Mouse (Mus musculus) testis, adult 2 months (tissue): ENCODE data around the gene Slfn4.

Source experiments
- CTCF ChIP-seq: fragments of 200-500 bp; IDR thresholded peaks from 2 replicates; pipeline ENCODE4 v1.5.1; 2012; ENCODE audit warnings: low read depth, mild to moderate bottlenecking, inconsistent platforms, low read length, moderate library complexity; ENCODE audit not compliant: control insufficient read depth, insufficient read depth, insufficient replicate concordance
- POLR2A ChIP-seq: fragments of 200-500 bp; IDR thresholded peaks from 2 replicates; pipeline ENCODE4 v1.6.1; 2012; ENCODE audit warnings: low read depth, mild to moderate bottlenecking, inconsistent platforms, low read length, moderate library complexity; ENCODE audit not compliant: control insufficient read depth

DNA sequence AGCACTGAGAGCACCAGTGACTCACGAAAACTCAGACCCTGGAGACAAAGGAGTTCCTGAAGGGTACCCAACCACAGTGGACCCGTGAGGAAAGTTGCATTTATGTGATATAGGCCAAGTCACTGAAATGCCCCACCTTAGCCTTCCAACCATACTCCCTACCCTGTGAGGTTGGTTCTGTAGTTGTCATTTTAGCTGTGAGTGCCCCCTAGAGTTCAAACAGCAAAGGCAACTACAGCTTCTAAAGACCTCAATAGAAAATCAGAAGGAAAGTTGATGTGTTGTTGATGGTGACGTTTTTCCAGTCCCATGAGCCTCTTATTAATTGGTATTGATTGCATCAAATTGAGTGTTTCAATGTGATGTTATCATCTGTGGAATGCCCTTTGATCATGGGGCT, 56.0 kb downstream of the Slfn4 start:
- TF ChIP-seq CTCF: no peak
- no peak for TF ChIP-seq POLR2A
